Mouse (Mus musculus) heart, postnatal 0 days (tissue): ENCODE results near the gene Mark4.

Source experiments
- CTCF ChIP-seq: IDR thresholded peaks from 2 replicates; pipeline ENCODE4 v1.5.1; 2016; ENCODE audit warnings: antibody characterized with exemption, control low read depth, low read depth
- EP300 ChIP-seq: IDR thresholded peaks from 2 replicates; pipeline ENCODE4 v1.6.1; 2016; ENCODE audit warnings: antibody characterized with exemption, low read depth

DNA sequence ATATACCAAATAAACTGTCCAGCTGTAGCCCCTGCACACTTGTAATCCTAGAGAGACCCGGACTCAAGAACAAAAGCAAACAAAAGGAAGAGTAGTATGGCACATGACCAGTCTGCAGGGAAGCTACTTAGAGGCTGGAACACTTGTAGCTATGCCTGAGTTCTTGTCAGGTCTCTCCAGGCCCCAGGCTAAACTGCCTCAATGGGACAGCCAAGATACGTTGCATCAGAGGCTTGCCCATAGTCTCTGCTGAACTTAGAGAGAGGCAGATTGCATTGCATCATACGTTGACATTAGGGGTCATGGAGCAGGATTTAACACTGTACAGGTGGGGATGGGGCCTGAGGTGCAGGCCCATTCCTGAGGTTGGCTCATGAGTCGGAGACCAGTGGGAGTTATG, 82.6 kb downstream of the Mark4 start:
- TF ChIP-seq CTCF: no peak
- TF ChIP-seq EP300: no peak
